Mouse (Mus musculus): ENCODE results near the gene Etfb. TPM values are rescaled to one million over a fixed set of nuclear protein-coding genes. Genes with fewer than 3 reads are reported as not detected.

Gene Etfb
- polyA plus RNA-seq, 1 experiment from 2014 or later, result 348 TPM

DNA sequence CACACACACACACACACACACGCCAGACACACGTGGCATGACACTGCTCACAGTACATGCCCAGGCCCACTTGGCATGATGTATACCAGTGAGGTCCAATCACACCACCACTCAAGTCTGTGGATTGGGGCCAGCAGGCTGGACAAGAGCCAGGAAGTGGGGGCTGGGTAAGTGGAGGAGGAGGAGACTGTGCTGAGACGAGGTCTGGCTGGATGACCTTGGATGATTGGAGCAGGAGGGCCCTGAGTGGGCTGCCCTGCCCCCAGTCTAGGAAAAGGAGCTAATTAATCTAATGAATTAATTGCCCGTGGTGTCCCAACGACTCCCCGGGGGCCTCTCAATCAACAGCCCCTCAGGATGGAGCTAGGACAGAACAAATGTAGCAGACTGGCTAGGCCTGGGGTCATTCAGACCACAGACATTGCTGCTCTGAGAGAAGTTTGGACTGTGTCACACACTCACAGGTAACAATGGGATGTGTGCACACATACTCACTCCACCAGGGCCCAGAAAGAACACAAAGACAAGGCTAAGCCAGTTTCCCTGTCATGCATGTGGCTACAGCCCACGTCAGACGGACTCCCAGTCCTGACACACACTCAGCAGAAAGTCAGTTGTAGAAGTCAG is 38.3 kb downstream of the Etfb start:
- H3K4me1 ChIP-seq (replicated peaks; ENCODE audit: control insufficient read depth, insufficient read depth, low read length), result 0 out of 2 replicates have a peak, but pooled peaks cover 4% of the 10 kb centered on the region
- WGBS, result 38% methylated on average over 8 of the region's 8 CpGs
- no peaks in the 10 kb centered on the region for H3K9me3 ChIP-seq (ENCODE audit: control insufficient read depth, low read length)
- no peaks in the 10 kb centered on the region for H3K36me3 ChIP-seq (ENCODE audit: control insufficient read depth, insufficient read depth, low read length)
- peaks cover 3% of the 10 kb centered on the region for H3K27me3 ChIP-seq (ENCODE audit: control insufficient read depth, insufficient read depth, low read depth, low read length)
- no peak overlapping the region for H3K4me3 ChIP-seq (ENCODE audit: low read length)
- H3K4me2 ChIP-seq (ENCODE audit: low read depth, low read length), result no peak overlapping the region
- H3K27ac ChIP-seq (ENCODE audit: low read length), result no peak overlapping the region
- peak; percentile 68 for ATAC-seq (ENCODE audit: low read depth)
- H3K9ac ChIP-seq (ENCODE audit: low read length), result no peak overlapping the region

DNA sequence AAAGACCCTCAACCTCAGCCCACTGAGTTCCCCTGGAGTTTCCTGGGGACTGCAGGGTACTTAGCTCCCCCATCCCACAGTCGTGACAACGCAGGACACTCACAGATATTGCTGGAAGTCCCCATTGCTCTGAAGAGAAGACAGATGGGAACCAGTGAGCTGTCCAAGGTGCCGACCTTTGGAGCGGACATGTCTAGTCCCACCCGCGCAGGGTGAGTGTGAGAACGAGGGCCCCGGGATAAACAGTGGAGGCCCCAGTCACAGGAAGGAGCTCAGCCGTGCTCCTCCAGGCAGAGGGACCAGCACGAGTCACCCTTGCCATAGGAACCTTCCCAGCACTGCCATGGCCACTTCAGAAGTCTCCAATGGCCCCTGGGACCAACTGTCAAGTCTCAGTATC is 39.4 kb downstream of the Etfb start:
- 4% methylated on average over 10 of the region's 10 CpGs for WGBS
- no peak overlapping the region for H3K4me3 ChIP-seq (ENCODE audit: low read length)
- 0 out of 2 replicates have a peak, but pooled peaks cover 4% of the 10 kb centered on the region for H3K4me1 ChIP-seq (replicated peaks; ENCODE audit: control insufficient read depth, insufficient read depth, low read length)
- no peaks in the 10 kb centered on the region for H3K9me3 ChIP-seq (ENCODE audit: control insufficient read depth, low read length)
- no peak overlapping the region for H3K4me2 ChIP-seq (ENCODE audit: low read depth, low read length)
- H3K9ac ChIP-seq (ENCODE audit: low read length), result no peak overlapping the region
- no peaks in the 10 kb centered on the region for H3K27me3 ChIP-seq (ENCODE audit: control insufficient read depth, insufficient read depth, low read depth, low read length)
- no peaks in the 10 kb centered on the region for H3K36me3 ChIP-seq (ENCODE audit: control insufficient read depth, insufficient read depth, low read length)
- no peak overlapping the region for H3K27ac ChIP-seq (ENCODE audit: low read length)
- ATAC-seq (ENCODE audit: low read depth), result peak; percentile 39; the same call in 1 of the 2 replicates

DNA sequence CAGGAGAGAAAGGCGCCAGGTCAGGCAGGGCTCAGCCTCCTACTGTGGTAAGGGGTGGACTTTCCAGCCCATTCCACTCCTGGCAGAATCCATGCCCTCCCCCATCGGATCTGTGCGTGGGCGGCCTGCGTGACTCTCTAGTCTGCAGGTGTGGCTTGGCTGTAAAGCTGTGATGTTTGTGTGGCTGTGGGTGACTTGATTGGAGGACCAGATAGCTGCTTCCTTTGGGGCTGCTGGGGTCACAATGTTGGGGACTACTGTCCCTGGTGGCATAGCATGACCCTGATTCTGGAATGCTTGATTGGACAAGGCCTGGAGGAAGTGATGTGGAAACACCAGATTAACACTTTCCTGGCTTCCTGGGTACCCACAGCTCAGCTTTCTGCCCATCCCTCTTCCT is 44.8 kb downstream of the Etfb start:
- Histone ChIP-seq H3K4me3 (ENCODE audit: low read length) (no peak overlapping the region), H3K9ac (ENCODE audit: low read length) (no peak overlapping the region), H3K27me3 (ENCODE audit: control insufficient read depth, insufficient read depth, low read depth, low read length) (peaks cover 6% of the 10 kb centered on the region; the same call in 1 of the 2 replicates), H3K27ac (ENCODE audit: low read length) (no peak overlapping the region), H3K4me1 (replicated peaks; ENCODE audit: control insufficient read depth, insufficient read depth, low read length) (peaks cover 2% of the 10 kb centered on the region; the same call in 1 of the 2 replicates), H3K36me3 (ENCODE audit: control insufficient read depth, insufficient read depth, low read length) (no peaks in the 10 kb centered on the region), H3K4me2 (ENCODE audit: low read depth, low read length) (no peak overlapping the region), H3K9me3 (ENCODE audit: control insufficient read depth, low read length) (no peaks in the 10 kb centered on the region)
- WGBS, result 30% methylated on average over 5 of the region's 5 CpGs
- ATAC-seq (ENCODE audit: low read depth), result no peak

DNA sequence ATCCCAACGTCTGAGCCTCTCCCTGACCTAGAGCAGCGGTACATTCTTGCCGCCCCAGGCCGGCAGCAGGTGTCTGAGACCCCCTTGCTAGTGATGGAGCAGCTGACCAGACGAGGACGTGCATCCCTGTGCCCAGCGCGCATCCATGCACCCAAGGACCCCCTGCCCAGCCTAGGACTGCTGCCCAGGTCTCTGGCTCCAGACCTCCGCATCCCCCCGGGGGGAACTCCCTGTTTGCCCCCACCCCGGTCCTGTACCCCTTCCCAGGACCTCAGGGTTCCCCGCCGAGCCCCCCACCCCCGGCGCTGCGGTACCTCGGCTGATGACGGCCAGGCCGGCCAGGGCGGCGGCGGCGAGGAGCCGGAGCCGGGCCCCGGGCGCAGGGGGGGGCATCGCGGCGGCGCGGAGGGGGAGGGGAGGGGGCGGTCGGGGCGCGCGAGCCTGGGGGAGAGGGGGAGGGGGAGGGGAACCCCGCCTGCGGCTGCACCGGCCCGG is 45.8 kb downstream of the Etfb start, which contains the start of gene Iglon5:
Gene Iglon5 (minus strand): TSS at position 445 of the 495 bp plus-strand sequence.
- peak within 1 kb of the TSS; percentile 75 for H3K4me2 ChIP-seq (ENCODE audit: low read depth, low read length)
- peak within 1 kb of the TSS; percentile 62 for H3K9ac ChIP-seq (ENCODE audit: low read length)
- no peak within 1 kb of the TSS for H3K27ac ChIP-seq (ENCODE audit: low read length)
- WGBS, result 3% methylated on average over 14 of the region's 41 CpGs
- no peaks in the 10 kb centered on the region for H3K9me3 ChIP-seq (ENCODE audit: control insufficient read depth, low read length)
- peak; percentile 34; the same call in 1 of the 2 replicates for ATAC-seq (ENCODE audit: low read depth)
- H3K4me3 ChIP-seq (ENCODE audit: low read length), result peak within 1 kb of the TSS; percentile 50
- no peaks in the 10 kb centered on the region for H3K36me3 ChIP-seq (ENCODE audit: control insufficient read depth, insufficient read depth, low read length)
- H3K4me1 ChIP-seq (replicated peaks; ENCODE audit: control insufficient read depth, insufficient read depth, low read length), result peaks cover 2% of the 10 kb centered on the region; the same call in 1 of the 2 replicates
- peaks cover 6% of the 10 kb centered on the region; the same call in 1 of the 2 replicates for H3K27me3 ChIP-seq (ENCODE audit: control insufficient read depth, insufficient read depth, low read depth, low read length)

DNA sequence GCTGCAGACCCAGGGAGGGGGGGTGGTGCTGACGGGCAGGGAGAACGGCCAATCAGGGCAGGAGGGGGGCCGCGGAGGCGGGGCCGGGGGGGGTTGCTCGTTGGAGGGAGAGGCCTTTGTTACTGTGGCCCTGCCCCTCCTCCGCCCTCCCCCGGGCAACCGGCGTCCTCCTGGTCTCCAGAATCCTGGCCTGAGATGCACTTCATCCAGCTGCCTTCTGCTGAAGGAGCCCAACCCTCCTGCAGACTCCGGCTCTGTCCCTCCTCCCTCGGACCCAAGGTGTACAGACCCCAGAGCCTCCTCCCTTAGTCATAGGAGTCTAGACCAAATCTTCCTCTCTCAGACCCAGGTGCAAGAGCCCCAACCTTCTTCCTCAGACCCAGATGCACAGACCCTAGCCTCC is 46.3 kb downstream of the Etfb start:
- Histone ChIP-seq H3K36me3 (ENCODE audit: control insufficient read depth, insufficient read depth, low read length) (no peaks in the 10 kb centered on the region), H3K4me3 (ENCODE audit: low read length) (peak overlapping the region; percentile 50), H3K27ac (ENCODE audit: low read length) (no peak overlapping the region), H3K4me2 (ENCODE audit: low read depth, low read length) (peak overlapping the region; percentile 75), H3K4me1 (replicated peaks; ENCODE audit: control insufficient read depth, insufficient read depth, low read length) (peaks cover 2% of the 10 kb centered on the region; the same call in 1 of the 2 replicates), H3K9me3 (ENCODE audit: control insufficient read depth, low read length) (no peaks in the 10 kb centered on the region), H3K9ac (ENCODE audit: low read length) (peak overlapping the region; percentile 62), H3K27me3 (ENCODE audit: control insufficient read depth, insufficient read depth, low read depth, low read length) (peaks cover 6% of the 10 kb centered on the region; the same call in 1 of the 2 replicates)
- peak; percentile 82 for ATAC-seq (ENCODE audit: low read depth)
- 1% methylated on average over 7 of the region's 13 CpGs for WGBS

DNA sequence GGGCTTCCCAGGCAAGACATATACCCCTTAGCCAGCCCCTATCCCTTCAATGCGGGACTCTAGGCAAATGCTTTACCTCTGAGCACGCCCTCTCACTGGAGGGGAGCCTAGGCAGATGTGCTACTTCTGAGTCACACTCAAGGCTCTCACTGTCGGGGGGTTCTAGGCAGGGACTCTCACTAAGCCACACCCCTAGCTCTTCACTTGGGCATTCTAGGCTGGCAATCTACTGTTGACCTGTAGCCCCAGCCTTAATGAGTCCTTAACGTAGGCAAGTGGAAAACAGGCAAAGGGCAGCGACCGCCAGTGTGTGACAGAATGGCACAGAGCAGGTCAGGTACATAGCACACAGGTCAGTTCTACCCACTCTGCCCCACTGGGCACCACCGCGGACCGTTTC is 47.0 kb downstream of the Etfb start:
- 55% methylated on average over 9 of the region's 9 CpGs for WGBS
- H3K4me3 ChIP-seq (ENCODE audit: low read length), result no peak overlapping the region

DNA sequence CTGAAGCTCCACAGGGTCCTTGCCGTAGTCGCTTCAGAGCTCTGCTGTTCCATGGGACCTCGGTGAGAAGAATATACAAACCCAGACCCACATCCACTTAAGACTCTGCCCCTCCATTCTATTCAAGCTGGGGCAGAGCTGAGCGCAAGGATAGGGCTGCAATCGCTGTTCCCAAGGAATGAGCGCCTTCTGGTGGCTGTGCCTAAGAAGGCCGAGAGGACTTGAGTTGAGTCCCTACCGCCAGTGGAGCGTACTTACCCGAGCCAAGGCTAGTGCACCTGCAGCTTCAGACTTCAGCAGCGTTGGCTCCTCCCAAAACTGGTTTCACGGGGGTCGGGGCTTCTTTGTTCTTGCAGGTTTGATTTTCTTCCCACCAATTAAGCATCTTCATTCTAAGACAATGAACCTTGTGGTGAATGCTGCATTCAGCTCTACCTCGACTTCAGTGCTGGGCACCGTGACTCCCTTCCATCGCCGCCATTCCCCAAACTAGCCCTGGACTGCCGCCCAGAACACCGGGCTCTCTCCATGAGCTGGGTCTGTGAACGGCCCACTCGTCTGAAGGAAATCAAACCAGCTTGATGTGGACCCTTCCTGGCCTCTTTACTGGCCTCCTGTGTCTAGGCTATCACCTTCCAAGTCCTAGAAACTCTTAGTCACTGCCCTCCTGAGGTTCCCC is 51.6 kb downstream of the Etfb start:
- Histone ChIP-seq H3K9ac (ENCODE audit: low read length) (no peak overlapping the region), H3K27me3 (ENCODE audit: control insufficient read depth, insufficient read depth, low read depth, low read length) (no peaks in the 10 kb centered on the region), H3K4me3 (ENCODE audit: low read length) (no peak overlapping the region), H3K27ac (ENCODE audit: low read length) (no peak overlapping the region), H3K4me2 (ENCODE audit: low read depth, low read length) (no peak overlapping the region), H3K9me3 (ENCODE audit: control insufficient read depth, low read length) (no peaks in the 10 kb centered on the region), H3K36me3 (ENCODE audit: control insufficient read depth, insufficient read depth, low read length) (no peaks in the 10 kb centered on the region), H3K4me1 (replicated peaks; ENCODE audit: control insufficient read depth, insufficient read depth, low read length) (no peaks in the 10 kb centered on the region; the same call in 1 of the 2 replicates)
- ATAC-seq (ENCODE audit: low read depth), result peak; percentile 54; the same call in 1 of the 2 replicates
- WGBS, result 15% methylated on average over 21 of the region's 21 CpGs

More for the DNA sequence above, 47.0 kb downstream of the Etfb start:
- no peak overlapping the region for H3K9ac ChIP-seq (ENCODE audit: low read length)
- H3K27me3 ChIP-seq (ENCODE audit: control insufficient read depth, insufficient read depth, low read depth, low read length), result peaks cover 6% of the 10 kb centered on the region; the same call in 1 of the 2 replicates
- H3K4me2 ChIP-seq (ENCODE audit: low read depth, low read length), result no peak overlapping the region
- peaks cover 2% of the 10 kb centered on the region; the same call in 1 of the 2 replicates for H3K4me1 ChIP-seq (replicated peaks; ENCODE audit: control insufficient read depth, insufficient read depth, low read length)
- ATAC-seq (ENCODE audit: low read depth), result no peak
- no peak overlapping the region for H3K27ac ChIP-seq (ENCODE audit: low read length)
- H3K36me3 ChIP-seq (ENCODE audit: control insufficient read depth, insufficient read depth, low read length), result no peaks in the 10 kb centered on the region
- no peaks in the 10 kb centered on the region for H3K9me3 ChIP-seq (ENCODE audit: control insufficient read depth, low read length)
